Mouse (Mus musculus) right cerebral cortex, adult 2 months (tissue): ENCODE measurements at regions not wholly inside any gene's neighbourhood (a gene's known extent, or its start where the extent isn't known, plus 50 kb on each side); places are given as distances from the start of the nearest gene placed in this dataset.

ENCODE experiments used
- DNase-seq, 2 experiments: peaks; one replicate each; pipeline ENCODE4 v3.0.0; 2021 to 2022; ENCODE audit warnings: low spot score in 2 of 2

DNA sequence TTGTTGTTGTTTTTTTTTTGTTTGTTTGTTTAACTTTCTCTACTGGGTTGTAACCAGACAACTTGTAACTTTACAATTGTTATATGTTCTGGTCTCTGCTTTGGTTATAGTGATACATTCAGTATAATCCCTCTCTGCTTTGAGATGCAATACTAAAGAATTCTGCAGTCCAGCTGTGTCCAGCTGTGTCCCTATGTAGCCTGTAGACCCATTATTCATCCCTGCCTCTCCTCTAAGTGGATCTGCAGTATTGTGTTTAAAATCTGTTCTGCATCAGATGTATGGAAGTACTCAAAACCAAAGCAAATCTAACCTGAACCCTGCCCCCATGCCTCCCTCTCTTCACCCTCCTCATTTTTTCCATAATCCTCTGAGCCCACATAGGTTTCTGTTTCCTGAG is 279.6 kb downstream of the Rps29 start:
- no peak for DNase-seq

DNA sequence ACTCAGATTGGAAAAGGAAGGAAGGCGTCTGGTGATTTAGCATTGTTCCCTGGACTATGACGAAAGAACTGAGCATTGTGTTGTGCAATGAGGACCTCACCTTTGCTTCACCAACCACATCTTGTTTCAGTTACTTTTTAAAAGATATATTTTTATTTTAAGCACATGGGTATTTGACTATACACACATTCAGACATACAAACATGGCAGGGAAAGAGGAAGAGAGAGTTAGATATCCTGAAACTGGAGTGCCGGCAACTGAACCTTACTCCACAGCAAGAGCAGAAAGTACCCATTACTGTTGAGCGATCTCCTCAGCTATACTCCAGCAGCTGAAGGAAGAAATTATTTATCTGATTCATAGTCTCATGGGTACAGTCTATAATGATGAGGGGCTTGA is 287.7 kb downstream of the Rps29 start:
- no peak for DNase-seq

GRCm38 (mm10) chr12:68862991-68863356 is 296.0 kb downstream of the Rps29 start:
- DNase-seq: no peak

GRCm38 (mm10) chr12:68862313-68862990 is 296.5 kb downstream of the Rps29 start:
- DNase-seq: peak; percentile 57 to 75

GRCm38 (mm10) chr12:68860332-68860731 is 298.7 kb downstream of the Rps29 start:
- DNase-seq: no peak

- peak in 1 of 2 experiments; percentile 12 for DNase-seq
Observed at GRCm38 (mm10) chr12:68849616-68850140, 309.3 kb downstream of the Rps29 start.

DNA sequence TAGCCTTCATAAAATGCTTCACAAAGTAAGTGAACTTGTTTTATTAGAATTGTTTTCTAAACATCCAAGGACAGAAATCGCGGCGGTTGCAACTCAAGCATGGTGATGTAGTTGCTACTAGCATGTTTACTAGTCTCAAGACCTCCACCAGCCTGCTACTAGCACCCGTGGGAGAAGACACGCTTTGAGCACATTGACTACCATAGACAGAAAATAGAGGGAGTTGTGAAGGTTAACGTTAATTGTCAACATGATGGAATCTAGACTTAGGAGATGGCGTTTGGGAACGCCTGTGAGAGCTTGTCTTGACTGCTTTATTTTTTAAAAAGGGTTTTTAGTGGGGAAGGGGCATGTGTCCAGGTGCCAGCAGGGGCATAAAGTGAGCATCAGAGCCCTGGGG is 318.2 kb downstream of the Rps29 start:
- DNase-seq: no peak

DNA sequence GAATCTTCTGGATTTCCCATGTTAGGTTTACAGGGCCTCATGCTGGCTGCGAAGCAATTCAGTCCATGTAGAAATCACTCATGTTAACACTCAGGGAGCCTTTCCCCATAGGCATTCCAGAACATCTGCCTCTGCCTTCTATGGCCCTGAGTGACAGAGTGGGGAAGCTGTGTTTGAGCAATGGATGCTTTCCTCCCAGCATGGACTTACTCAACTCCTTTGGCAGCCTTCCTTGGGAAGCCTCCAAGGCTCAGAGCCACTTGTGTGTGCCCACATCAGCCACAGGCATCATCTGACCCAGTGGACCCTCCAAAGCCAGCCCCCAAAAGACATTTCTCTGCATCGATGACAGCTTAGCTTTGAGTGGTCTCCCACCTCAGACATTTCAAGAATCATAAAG is 318.8 kb downstream of the Rps29 start:
- no peak for DNase-seq

DNA sequence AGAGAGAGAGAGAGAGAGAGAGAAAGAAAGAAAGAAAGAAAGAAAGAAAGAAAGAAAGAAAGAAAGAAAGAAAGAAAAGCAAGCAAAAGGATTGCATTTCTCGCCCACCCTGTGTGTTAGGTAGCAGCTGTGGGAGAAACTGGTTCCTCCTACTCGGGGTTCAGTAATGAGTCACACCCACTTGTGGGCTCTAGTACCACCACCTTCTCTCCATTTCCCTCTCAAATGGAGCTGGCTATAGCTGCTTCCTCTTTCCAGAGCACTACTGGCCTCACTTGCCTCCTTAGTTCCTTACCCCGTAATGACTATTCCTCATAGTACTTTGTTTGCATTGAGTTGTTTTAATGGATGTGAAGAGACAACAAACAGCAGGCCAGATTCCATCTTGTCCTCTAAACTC is 323.0 kb downstream of the Rps29 start:
- no peak for DNase-seq

DNA sequence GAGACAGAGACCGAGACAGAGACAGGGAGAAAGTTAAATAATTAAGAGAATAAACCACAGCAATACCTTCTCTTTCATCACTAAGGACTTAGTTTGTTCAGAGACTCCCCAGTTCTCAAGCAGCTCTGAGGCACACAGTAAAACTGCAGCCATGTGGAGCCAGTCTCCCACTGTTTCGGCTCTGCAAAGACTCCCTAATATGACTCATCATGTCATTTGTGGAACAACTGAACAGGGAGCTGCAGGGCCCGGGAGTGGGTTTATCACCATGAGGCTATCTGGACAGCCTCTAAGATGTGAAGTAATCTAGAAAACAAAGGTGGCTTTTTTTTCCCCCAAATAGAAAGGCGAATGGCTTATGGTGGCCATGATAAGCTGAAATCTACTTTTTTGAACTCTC is 325.1 kb downstream of the Rps29 start:
- DNase-seq: peak in 1 of 2 experiments; percentile 6

DNA sequence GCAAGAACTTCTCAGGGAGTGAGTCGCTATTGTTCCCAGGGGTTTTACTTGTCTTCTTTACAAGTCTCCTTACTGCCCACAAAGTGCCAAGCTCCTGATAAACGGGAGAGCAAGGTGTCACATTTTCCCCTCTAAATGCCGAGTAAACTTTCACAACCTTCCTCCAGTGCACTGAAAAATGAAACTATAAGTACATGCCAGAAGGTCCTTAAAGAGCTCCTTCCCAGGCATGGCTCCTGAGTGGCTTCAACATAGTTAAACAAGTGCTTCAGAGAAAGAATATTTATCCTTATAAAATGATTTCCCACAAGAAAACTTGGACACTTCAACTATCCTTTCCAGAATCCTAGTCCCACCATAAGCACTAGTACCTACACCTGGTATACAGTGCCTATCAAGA is 329.6 kb downstream of the Rps29 start:
- no peak for DNase-seq

DNA sequence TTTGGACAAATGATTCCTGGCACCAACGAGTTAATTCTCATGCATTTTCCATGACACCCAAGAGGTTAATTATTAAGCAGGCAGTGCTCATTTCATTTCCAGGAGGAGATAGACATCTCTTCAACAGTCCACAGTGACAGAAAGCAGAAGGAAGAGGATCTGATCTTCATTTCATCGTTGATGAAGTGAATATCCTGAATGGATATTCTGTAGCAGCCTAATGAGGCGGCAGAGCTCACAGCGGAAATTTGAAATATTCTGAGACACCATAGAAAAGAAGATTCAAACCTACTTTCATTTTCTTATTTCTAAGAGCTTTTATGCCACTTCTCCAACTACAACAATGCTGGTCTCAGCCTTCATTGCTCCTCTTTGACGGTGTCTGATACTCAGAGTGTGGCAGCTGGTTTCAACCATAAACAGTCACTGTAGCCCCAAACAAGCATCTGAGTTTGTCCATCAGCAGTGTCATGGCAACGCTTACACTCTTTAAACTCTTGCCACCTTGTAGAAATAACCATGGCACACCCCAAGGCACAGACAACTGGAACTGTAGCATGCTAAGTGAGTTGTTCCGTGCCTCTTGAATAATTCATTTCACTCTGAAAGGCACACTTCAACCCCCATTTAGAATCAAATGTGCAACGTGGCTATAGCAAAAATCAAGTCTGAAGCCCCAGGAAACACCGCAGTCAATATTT is 331.3 kb downstream of the Rps29 start:
- no peak for DNase-seq

DNA sequence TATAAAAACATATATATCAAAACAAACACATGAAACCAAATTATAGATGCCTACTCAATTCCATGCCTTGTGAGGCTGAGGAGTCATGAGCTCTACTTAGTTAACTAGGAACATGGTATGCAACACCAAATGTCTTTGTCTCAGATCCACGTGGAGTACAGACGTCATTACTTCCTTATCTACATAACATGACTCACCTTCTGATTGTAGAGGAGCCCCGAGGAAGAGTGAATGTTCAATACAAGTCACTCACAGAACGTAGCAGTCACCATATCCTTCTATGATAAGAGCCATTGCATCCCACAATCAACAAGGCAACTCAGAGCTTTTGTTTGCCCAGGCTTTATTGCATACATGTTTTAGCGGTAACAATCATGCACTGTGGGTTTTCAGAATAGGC is 364.6 kb downstream of the Rps29 start:
- no peak for DNase-seq

DNA sequence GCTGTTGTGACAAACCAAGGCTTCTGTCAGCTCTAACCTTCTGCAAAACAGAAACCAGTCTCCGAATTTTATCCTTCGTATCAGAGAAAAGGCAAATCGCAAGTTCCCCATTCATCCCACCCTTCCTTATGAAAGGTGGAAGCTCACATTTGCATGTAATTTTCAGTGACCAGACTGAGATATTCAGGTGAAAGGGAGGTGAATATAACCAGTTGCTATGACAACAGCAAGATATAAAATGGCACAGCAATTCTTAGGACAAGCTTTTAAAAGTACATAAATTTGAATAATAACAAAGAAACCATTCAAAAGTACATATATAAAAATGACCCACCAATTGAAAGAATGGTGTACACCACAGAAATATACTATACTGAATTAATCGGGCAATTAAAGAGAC is 375.4 kb downstream of the Rps29 start:
- DNase-seq: no peak

DNA sequence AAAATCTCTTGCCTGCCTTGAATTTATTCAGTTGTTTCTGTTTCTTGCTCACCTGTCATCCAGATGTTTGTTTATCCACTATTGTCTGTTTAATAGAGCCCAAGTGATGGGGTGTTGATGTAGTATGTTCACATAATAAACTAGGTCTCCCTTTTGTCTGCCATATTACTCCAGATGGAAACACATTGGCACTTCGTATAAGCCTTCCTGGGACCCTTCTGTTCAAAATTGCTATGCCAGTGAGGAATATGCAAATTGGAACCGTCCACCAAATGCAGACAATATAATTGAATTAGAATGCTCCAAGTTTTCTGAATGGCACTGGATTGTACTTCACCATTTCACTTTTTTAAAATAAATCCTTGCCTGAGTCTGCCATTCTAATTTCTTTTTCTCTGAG is 383.5 kb downstream of the Rps29 start:
- DNase-seq: no peak

- DNase-seq: no peak
Observed at GRCm38 (mm10) chr12:68774800-68775199, 384.2 kb downstream of the Rps29 start.

DNA sequence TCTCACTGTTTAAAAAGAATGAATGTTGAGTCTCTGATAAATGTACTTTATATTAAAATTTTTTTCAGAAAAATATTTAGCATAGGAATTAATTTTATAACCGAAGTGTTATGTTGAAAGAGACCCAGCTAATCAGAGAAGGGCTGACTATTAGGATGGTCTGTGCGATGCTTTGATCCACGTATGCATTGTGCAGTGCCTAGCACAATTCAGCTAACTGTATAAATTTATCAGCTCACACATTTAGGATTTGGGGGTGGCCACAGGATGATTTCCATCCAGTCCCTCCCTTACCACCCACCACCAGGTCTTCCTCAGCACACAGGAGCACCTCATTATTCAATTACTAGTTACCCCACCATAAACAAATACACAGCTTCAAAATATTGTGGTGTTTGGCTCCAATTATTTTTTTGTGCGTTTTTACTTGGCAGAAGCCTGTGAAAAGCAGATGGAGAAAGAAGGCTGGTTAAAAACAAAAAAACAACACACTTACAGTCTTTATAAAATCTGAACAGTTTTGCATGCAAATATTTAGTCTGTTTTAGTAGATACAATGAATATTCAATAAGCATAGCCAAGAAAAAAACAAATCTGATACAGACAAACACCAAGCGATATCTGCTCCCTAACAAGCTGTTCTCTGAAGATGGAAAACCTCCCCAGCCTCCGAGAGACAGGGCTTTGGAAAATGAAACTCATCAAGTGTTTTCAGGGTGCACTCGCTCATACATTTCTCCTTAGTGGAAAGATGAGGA is 400.5 kb downstream of the Rps29 start:
- no peak for DNase-seq

DNA sequence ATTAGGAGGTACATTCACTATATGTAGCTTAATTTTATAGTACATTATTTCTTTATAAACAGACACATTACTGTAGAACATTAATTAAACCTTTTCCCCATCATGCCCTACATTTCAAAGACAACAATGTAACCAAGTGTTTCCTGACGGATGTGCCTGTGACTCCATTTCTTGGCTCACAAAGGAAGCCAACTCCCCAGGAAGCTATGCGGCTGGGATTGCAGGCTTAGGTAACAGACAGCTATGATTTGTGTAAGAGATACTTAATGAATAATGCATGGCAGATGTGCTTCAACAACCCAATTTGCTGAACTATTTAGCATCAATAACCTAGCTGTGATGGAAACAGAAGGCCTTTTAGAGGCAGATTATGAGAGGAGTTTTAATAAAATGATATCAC is 430.1 kb downstream of the Rps29 start:
- no peak for DNase-seq

GRCm38 (mm10) chr12:68718946-68719345 is 440.0 kb downstream of the Rps29 start:
- no peak for DNase-seq

- peak in 1 of 2 experiments; percentile 7 for DNase-seq
Observed at GRCm38 (mm10) chr12:68694275-68695267, 464.4 kb downstream of the Rps29 start.

- no peak for DNase-seq
Observed at GRCm38 (mm10) chr12:68688262-68688661, 470.7 kb downstream of the Rps29 start.
